Mouse (Mus musculus): ENCODE measurements around the gene Cck. TPM values are rescaled to one million over a fixed set of nuclear protein-coding genes. Genes with fewer than 3 reads are reported as not detected.

Cck gene
- 10.9 TPM for polyA plus RNA-seq (2014; fragmentation: Illumina TruSeq; extraction: RNeasy Lipid Tissue Mini Kit (QIAGEN cat#74804); ENCODE audit: low read depth, low replicate concordance)

DNA sequence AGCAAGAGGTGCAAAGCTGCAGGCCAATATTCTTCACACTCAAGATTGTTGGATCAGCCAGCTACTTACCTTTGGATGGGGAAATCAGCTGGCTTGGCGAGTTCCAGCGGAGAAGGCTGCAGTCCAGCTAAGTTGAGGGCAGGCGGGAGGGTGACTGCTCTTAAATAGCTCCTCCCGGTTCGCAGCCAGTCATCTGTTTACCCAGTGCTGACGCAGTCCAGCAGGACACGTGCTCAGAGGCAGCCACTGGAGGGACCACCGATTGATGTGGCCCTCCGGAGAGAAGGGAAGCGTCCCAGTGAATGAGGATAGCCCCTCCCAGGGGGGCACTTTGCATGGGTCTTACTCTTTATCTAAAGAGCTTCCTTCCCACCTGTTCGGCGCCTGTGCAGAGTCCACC is at the start of gene Cck:
Cck (minus strand) TSS at position 166 of the 400 bp plus-strand sequence.

Other genes with a start within 250 kb of the Cck start
- gene Ulk4, start 218.5 kb downstream of the Cck start, polyA plus RNA-seq (2014; fragmentation: Illumina TruSeq; extraction: RNeasy Lipid Tissue Mini Kit (QIAGEN cat#74804); ENCODE audit: low read depth, low replicate concordance), result 0.12 TPM
- gene Trak1, start 198.2 kb downstream of the Cck start, polyA plus RNA-seq (2014; fragmentation: Illumina TruSeq; extraction: RNeasy Lipid Tissue Mini Kit (QIAGEN cat#74804); ENCODE audit: low read depth, low replicate concordance), result 14.9 TPM
- gene Lyzl4, start 146.4 kb upstream of the Cck start, polyA plus RNA-seq (2014; fragmentation: Illumina TruSeq; extraction: RNeasy Lipid Tissue Mini Kit (QIAGEN cat#74804); ENCODE audit: low read depth, low replicate concordance), result not detected
- 0.24 TPM for gene Vipr1, start 147.0 kb upstream of the Cck start, polyA plus RNA-seq (2014; fragmentation: Illumina TruSeq; extraction: RNeasy Lipid Tissue Mini Kit (QIAGEN cat#74804); ENCODE audit: low read depth, low replicate concordance)
- gene Sec22c, start 209.8 kb upstream of the Cck start, polyA plus RNA-seq (2014; fragmentation: Illumina TruSeq; extraction: RNeasy Lipid Tissue Mini Kit (QIAGEN cat#74804); ENCODE audit: low read depth, low replicate concordance), result 6.2 TPM
- gene Ss18l2, start 214.6 kb upstream of the Cck start, polyA plus RNA-seq (2014; fragmentation: Illumina TruSeq; extraction: RNeasy Lipid Tissue Mini Kit (QIAGEN cat#74804); ENCODE audit: low read depth, low replicate concordance), result 77.1 TPM
- gene Nktr, start 223.5 kb upstream of the Cck start, polyA plus RNA-seq (2014; fragmentation: Illumina TruSeq; extraction: RNeasy Lipid Tissue Mini Kit (QIAGEN cat#74804); ENCODE audit: low read depth, low replicate concordance), result 81.3 TPM